9 mouse cellular contexts compared by ENCODE assay signal in genomic region chr9:44685346-44686330, GRCm38 (mm10). TPM values are rescaled to one million over a fixed set of nuclear protein-coding genes. Genes with fewer than 3 reads are reported as not detected.
DNase-seq lines count a peak whose midpoint lies in the region; TF ChIP-seq lines count a peak whose summit lies in the region.
"Had no signal": no experiment of that assay in that cellular context is flagged by ENCODE, and none has a peak within 500 bp of the region (broad histone marks: within the 10 kb centered on the region; RNA-seq: fewer than 3 reads in every experiment).

No protein-coding gene starts in this region.

- 0 out of 2 replicates have a peak, but pooled peaks cover 3% of the 10 kb centered on the region for H3K4me1 ChIP-seq in liver, adult 2 months (ENCODE audit: control insufficient read depth, insufficient read depth, low read length)

- no peak overlapping the region for H3K4me3 ChIP-seq in liver, adult 2 months (ENCODE audit: insufficient read depth, low read depth, low read length)

- no peak for TF ChIP-seq POLR2A in liver, adult 2 months (IDR thresholded peaks at IDR 0.05; ENCODE audit: extremely low read depth, insufficient read depth, low read length)

- peak overlapping the region; percentile 61; the same call in 1 of the 2 replicates for H3K27ac ChIP-seq in liver, adult 2 months (replicated peaks; ENCODE audit: insufficient read depth, low read depth, low read length)

- no peak overlapping the region for H3K9ac ChIP-seq in liver, adult 2 months (ENCODE audit: low read depth, low read length)

- no peaks in the 10 kb centered on the region for H3K27me3 ChIP-seq in liver, adult 2 months (ENCODE audit: control insufficient read depth, insufficient read depth, low read length)
- H3K27me3 ChIP-seq in splenic B cell, adult 2 months (ENCODE audit: control insufficient read depth, insufficient read depth, low read length, poor library complexity, severe bottlenecking), result no peaks in the 10 kb centered on the region

- 34% methylated on average over 14 of the region's 14 CpGs for WGBS in liver, adult 2 months

- no peaks in the 10 kb centered on the region for H3K36me3 ChIP-seq in liver, adult 2 months (ENCODE audit: control insufficient read depth, insufficient read depth, low read length)
- no peaks in the 10 kb centered on the region for H3K36me3 ChIP-seq in splenic B cell, adult 2 months (ENCODE audit: control insufficient read depth, insufficient read depth, low read length, poor library complexity, severe bottlenecking)

- no peaks in the 10 kb centered on the region for H3K79me2 ChIP-seq in liver, adult 2 months (ENCODE audit: control insufficient read depth, insufficient read depth, low read length)

- DNase-seq in 3134 (ENCODE audit: extremely low read depth, insufficient read length, low spot score), result peak; percentile 40
- peak; percentile 86 for DNase-seq in adipocyte (ENCODE audit: low spot score)
- DNase-seq in embryo, embryonic 10 days (ENCODE audit: low spot score), result peak; percentile 85
- DNase-seq in gastrocnemius, postnatal 4 days (ENCODE audit: low spot score in 2 of 2), result peak; percentile 68 to 78
- DNase-seq in kidney, adult 9 months, result peak; percentile 78
- no peak for DNase-seq in liver, adult 2 months (ENCODE audit: extremely low read depth, low read depth, low spot score)
- peak; percentile 85 for DNase-seq in naive thymus-derived CD4-positive, alpha-beta T cell, adult 2 months (ENCODE audit: low read depth)
- DNase-seq in splenic B cell, adult 2 months (ENCODE audit: low read depth, low spot score), result peak; percentile 83

- peak; percentile 97 for TF ChIP-seq CTCF in liver, adult 2 months (IDR thresholded peaks at IDR 0.05; ENCODE audit: low read depth, low read length)

RNA-seq across cellular contexts. Expression of gene Treh, which starts 12.6 kb away (rescaled TPM):
- not detected for total RNA-seq in gastrocnemius, postnatal 4 days (2021)
- total RNA-seq in liver, adult 2 months (2014; rRNA removed), result 0.34 and 0.37 TPM in 2 replicates
- 0.15 and 0.17 TPM in 2 replicates for polyA plus RNA-seq in liver, adult 2 months (2012; rRNA removed)
- total RNA-seq: adrenal gland, postnatal 4 days had no signal

RNA-seq across cellular contexts. Expression of gene Phldb1, which starts 49.4 kb away (rescaled TPM):
- total RNA-seq in gastrocnemius, postnatal 4 days (2021), result 100 to 1,000 TPM; 104 to 123 TPM
- 2.2 and 4.6 TPM in 2 replicates for total RNA-seq in liver, adult 2 months (2014; rRNA removed)
- polyA plus RNA-seq in liver, adult 2 months (2012; rRNA removed), result 2.6 and 5.9 TPM in 2 replicates

Comparison
In these comparisons a context has a peak if more than half of its experiments do, and no peak if none do; other contexts are left out.
1. RNA of gene Phldb1, which starts 49.4 kb away (total RNA-seq): 104 to 123 TPM in gastrocnemius, postnatal 4 days; 2.2 to 4.6 TPM in liver, adult 2 months; every median in the first group is over 10 times any median in the second.